Mouse (Mus musculus) B cell, adult 2 months (primary cell): ENCODE measurements around the gene Mrln.

Source experiments
- DNase-seq, 2 experiments: peaks; one replicate each; pipeline ENCODE4 v3.0.0; 2022

Mrln gene

GRCm38 (mm10) chr10:70257029-70257428, 52.6 kb downstream of the Mrln start:
- DNase-seq, result no peak

- DNase-seq, result no peak
Observed at GRCm38 (mm10) chr10:70260904-70261303, 56.4 kb downstream of the Mrln start.

GRCm38 (mm10) chr10:70262051-70262450, 57.6 kb downstream of the Mrln start:
- DNase-seq, result no peak

GRCm38 (mm10) chr10:70263681-70264189, 59.3 kb downstream of the Mrln start:
- no peak for DNase-seq

GRCm38 (mm10) chr10:70264337-70265036, 60.0 kb downstream of the Mrln start:
- DNase-seq, result no peak

- DNase-seq, result no peak
Observed at GRCm38 (mm10) chr10:70266501-70266900, 62.0 kb downstream of the Mrln start.

GRCm38 (mm10) chr10:70268581-70269446, 64.3 kb downstream of the Mrln start:
- DNase-seq, result no peak
